Mouse (Mus musculus): ENCODE measurements around the gene Pkhd1.

Gene Pkhd1

GRCm38 (mm10) chr1:20617849-20618530 is at the start of gene Pkhd1:
Gene Pkhd1, minus strand, starts transcription at chr1:20618064.
- no peak for DNase-seq (ENCODE audit: low spot score in 2 of 2)

GRCm38 (mm10) chr1:20667567-20667966 is 49.7 kb upstream of the Pkhd1 start:
- no peak for DNase-seq (ENCODE audit: low spot score in 2 of 2)

GRCm38 (mm10) chr1:20666233-20666632 is 48.4 kb upstream of the Pkhd1 start:
- no peak for DNase-seq (ENCODE audit: low spot score in 2 of 2)

- no peak for DNase-seq (ENCODE audit: low spot score in 2 of 2)
Observed at GRCm38 (mm10) chr1:20655085-20655484, 37.2 kb upstream of the Pkhd1 start.

GRCm38 (mm10) chr1:20653513-20654506 is 35.9 kb upstream of the Pkhd1 start:
- no peak for DNase-seq (ENCODE audit: low spot score in 2 of 2)

- no peak for DNase-seq (ENCODE audit: low spot score in 2 of 2)
Observed at GRCm38 (mm10) chr1:20634856-20635255, 17.0 kb upstream of the Pkhd1 start.

- no peak for DNase-seq (ENCODE audit: low spot score in 2 of 2)
Observed at GRCm38 (mm10) chr1:20633276-20633869, 15.5 kb upstream of the Pkhd1 start.

- no peak for DNase-seq (ENCODE audit: low spot score in 2 of 2)
Observed at GRCm38 (mm10) chr1:20624564-20624963, 6.7 kb upstream of the Pkhd1 start.

GRCm38 (mm10) chr1:20623375-20623774 is 5.5 kb upstream of the Pkhd1 start:
- no peak for DNase-seq (ENCODE audit: low spot score in 2 of 2)

GRCm38 (mm10) chr1:20620611-20621010 is 2.7 kb upstream of the Pkhd1 start:
- no peak for DNase-seq (ENCODE audit: low spot score in 2 of 2)

GRCm38 (mm10) chr1:20619363-20619762 is 1.5 kb upstream of the Pkhd1 start:
- no peak for DNase-seq (ENCODE audit: low spot score in 2 of 2)

GRCm38 (mm10) chr1:20612643-20613042 is 5.2 kb downstream of the Pkhd1 start:
- no peak for DNase-seq (ENCODE audit: low spot score in 2 of 2)

- no peak for DNase-seq (ENCODE audit: low spot score in 2 of 2)
Observed at GRCm38 (mm10) chr1:20605489-20605888, 12.4 kb downstream of the Pkhd1 start.

GRCm38 (mm10) chr1:20590488-20590887 is 27.4 kb downstream of the Pkhd1 start:
- no peak for DNase-seq (ENCODE audit: low spot score in 2 of 2)

- no peak for DNase-seq (ENCODE audit: low spot score in 2 of 2)
Observed at GRCm38 (mm10) chr1:20571469-20571868, 46.4 kb downstream of the Pkhd1 start.

GRCm38 (mm10) chr1:20569430-20569829 is 48.4 kb downstream of the Pkhd1 start:
- DNase-seq (ENCODE audit: low spot score in 2 of 2), result no peak

- no peak for DNase-seq (ENCODE audit: low spot score in 2 of 2)
Observed at GRCm38 (mm10) chr1:20558443-20558842, 59.4 kb downstream of the Pkhd1 start.

GRCm38 (mm10) chr1:20554398-20554797 is 63.5 kb downstream of the Pkhd1 start:
- no peak for DNase-seq (ENCODE audit: low spot score in 2 of 2)

GRCm38 (mm10) chr1:20551334-20551733 is 66.5 kb downstream of the Pkhd1 start:
- DNase-seq (ENCODE audit: low spot score in 2 of 2), result no peak

- no peak for DNase-seq (ENCODE audit: low spot score in 2 of 2)
Observed at GRCm38 (mm10) chr1:20544526-20544925, 73.3 kb downstream of the Pkhd1 start.

- no peak for DNase-seq (ENCODE audit: low spot score in 2 of 2)
Observed at GRCm38 (mm10) chr1:20513364-20514084, 104.3 kb downstream of the Pkhd1 start.

GRCm38 (mm10) chr1:20498965-20499364 is 118.9 kb downstream of the Pkhd1 start:
- no peak for DNase-seq (ENCODE audit: low spot score in 2 of 2)
